Mouse (Mus musculus): ENCODE data around the gene Rtf1.
A peak's percentile ranks its signal among the peaks of the same experiment; 100 is the strongest.
"Not testable (repeated sequence)": the region's sequence is repeated elsewhere in the genome, so short reads cannot be mapped to it uniquely, and the experiment has no call there.

Rtf1 gene

DNA sequence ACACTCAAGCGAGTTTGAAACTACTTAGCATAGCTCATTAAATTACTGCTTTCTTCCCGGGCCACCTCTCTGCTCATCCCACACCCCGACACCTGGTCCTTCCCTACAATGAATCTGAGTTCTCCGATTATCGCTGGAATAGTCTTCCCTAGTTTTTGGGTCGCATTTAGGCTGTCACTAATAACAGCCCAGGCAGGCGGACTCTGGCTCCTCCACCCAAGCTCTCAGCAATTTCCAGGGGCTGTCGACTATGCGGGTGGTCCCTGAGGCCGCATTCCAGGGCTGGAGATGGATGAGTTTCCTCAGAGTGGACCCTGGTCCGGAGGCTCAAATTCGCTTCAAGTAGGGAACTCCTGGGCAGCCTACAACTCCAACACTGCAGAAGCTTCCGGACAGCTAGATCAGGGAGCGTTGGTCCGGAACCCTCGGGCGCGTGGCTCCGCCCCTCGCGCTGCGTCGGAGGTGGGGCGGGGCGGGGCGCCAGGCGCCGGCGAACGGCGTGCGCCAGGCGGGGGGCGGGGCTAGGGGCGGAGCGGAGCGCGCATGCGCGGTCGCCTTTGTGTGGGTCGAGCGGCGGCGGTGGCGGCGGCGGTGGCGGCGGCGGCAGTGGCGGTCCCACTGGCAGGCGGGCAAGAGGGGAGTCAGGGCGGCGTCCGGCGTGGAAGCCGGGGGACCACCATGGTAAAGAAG lies at the start of gene Rtf1:
Rtf1 (plus strand) TSS at position 544 of the 690 bp plus-strand sequence.
- peak; percentile 97 for DNase-seq

- no peak for DNase-seq
Measured at GRCm38 (mm10) chr2:119636781-119637180, 38.1 kb upstream of the Rtf1 start.

GRCm38 (mm10) chr2:119641214-119641912 lies 33.5 kb upstream of the Rtf1 start:
- DNase-seq: no peak

- no peak for DNase-seq
Measured at GRCm38 (mm10) chr2:119644254-119644653, 30.6 kb upstream of the Rtf1 start.

DNA sequence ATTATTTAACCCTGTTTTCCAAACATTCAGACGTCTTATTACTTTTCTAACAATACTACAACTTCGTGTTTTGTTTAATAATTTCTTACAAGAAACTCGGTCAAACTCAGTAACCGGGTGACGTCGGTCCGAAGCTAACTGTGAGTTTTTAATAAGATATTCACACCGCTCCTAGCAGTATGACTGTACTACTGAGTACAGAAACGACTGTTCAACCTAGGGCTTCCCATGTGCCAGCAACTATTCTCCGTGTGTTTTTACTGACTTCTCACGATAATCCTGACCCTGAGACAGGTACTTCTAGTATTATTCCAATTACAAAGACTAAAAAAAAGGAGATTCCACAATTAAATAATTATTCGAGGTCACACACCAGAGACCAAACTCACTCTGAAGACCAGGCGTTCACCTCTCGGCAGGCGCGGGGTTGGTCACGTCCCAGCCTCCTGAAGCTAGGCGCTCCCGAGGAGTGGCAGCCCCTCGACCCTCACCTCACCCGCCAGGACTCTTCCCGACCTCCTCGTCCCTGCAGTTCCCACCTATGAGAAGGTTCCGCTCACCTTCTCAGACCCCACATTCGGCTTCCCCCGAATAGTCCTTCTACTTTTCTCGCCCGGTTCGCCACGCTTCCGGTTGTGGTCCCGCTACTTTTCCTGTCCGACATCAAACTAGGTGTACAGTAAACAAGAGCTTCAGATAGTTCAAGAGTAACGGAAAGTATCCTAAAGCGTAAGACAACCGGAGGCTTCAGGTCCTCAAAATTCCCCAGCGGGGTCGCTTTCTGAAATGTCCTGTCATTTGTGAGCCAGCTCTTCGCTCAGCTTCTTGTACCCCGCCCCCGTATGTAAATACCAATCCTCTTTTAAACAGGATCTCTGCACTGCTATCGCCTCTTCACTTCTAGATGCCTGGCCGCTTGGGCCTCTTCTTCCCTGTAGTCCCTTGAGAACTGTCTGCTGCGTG lies 12.4 kb upstream of the Rtf1 start, which contains the start of gene Ndufaf1:
Ndufaf1 (minus strand) TSS at position 608 of the 963 bp plus-strand sequence.
- DNase-seq: peak; percentile 86

GRCm38 (mm10) chr2:119665744-119666143 lies 9.1 kb upstream of the Rtf1 start:
- DNase-seq: not testable (repeated sequence)

GRCm38 (mm10) chr2:119669010-119669409 lies 5.9 kb upstream of the Rtf1 start:
- peak; percentile 27 for DNase-seq

DNA sequence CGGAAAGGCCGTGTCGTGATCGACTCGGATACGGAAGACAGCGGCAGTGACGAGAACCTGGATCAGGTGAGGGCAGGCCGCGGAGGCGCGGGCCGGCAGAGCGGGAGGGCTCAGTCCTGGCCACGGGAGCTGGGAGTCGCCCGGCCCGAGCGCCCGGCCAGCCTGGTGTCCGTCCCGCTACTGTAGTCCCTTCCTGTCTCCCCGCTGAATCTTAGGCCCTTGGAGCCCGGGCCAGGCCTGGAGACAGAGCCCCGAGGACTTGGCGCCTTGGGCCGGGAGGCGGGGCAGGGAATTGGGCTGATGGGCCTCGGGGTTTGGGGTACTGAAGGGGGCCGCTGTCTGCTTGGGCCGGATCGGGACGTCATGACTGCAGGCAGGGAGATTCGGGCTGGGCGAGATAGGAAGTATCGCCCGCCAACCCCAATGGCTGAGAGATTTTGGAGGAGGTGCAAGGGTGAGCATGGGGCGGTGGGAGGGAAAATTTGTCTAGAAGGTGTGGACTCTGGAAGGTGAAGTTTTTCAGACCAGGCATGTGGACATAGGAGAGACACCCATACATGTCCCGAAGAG lies 432 bp downstream of the Rtf1 start:
- DNase-seq: no peak

GRCm38 (mm10) chr2:119675831-119676230 lies 963 bp downstream of the Rtf1 start:
- DNase-seq: peak; percentile 16

- no peak for DNase-seq
Measured at GRCm38 (mm10) chr2:119683706-119684105, 8.8 kb downstream of the Rtf1 start.

- no peak for DNase-seq
Measured at GRCm38 (mm10) chr2:119692003-119692701, 17.3 kb downstream of the Rtf1 start.

- DNase-seq: no peak
Measured at GRCm38 (mm10) chr2:119694826-119695225, 20.0 kb downstream of the Rtf1 start.

DNA sequence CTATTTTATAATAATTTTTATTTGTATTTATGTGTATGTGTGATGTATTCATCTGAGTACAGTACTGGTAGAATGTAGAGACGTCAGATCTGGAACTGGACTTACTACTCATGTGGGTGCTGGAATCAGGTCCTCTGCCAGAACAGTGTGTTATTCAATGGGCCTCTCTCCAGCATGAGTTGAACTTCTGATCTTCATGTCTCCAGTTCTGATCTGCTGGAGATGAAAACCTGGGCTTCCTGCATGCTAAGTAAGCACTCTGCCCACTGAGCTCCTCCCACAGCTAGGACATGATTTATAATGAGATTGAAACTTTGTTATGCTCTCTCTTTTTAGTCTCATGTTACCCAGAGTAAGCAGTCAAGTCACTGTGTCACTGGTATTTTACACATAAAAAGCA lies 21.2 kb downstream of the Rtf1 start:
- DNase-seq: no peak

GRCm38 (mm10) chr2:119698472-119698871 lies 23.6 kb downstream of the Rtf1 start:
- no peak for DNase-seq

DNA sequence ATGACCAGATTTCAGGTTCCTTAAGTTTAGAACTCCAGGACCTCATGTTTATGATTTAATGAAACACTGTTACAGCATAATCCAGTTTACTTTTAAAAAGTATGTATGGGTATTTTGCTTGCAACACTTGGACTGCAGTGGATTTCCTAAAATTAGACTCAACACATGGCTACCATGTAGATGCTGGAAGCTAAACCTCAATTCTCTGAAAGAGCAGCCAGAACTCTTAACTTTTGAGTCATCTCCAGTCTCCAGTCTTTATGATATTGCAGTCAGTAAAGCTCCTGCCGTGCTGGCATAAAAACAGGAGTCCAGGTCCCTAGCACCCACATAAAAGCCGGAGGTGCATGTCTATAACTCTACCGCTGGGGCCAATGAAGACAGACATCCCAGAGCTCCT lies 25.1 kb downstream of the Rtf1 start:
- no peak for DNase-seq

DNA sequence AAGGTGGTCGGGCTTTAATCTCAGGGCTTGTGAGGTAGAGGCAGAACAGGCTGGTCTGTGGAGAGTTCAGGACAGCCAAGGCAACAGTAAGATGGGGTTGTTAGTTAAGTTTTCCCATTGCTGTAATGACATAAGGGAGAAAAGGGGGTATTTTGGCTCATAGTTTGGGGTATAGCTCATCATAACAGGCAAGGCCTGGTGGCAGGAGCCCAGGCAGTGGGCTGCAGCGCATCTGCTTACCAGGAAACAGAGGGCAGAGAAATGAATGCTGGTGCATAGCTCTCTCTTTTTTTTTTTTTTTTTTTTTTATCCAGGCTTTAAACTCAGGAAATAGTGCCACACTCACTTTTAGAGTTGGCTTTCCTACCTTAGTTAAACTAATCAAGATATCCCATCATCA lies 28.3 kb downstream of the Rtf1 start:
- no peak for DNase-seq

- DNase-seq: no peak
Measured at GRCm38 (mm10) chr2:119707676-119708075, 32.8 kb downstream of the Rtf1 start.

DNA sequence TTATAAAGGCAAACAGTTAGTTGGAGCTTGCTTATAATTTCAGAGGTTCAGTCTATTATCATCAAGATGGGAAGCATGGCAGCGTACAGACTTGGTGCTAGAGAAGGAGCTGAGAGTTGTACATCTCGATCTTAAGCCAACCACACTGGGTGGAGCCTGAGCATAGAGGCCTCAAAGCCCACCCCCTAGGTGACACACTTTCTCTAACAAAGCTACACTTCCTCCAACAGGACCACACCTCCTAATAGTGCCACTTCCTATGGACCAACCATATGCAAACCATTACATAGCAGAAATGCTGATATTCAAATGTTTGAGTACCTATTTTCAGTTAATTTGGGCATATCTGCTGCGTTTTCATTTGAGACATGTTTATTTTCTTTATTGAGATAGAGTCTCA lies 35.1 kb downstream of the Rtf1 start:
- no peak for DNase-seq

DNA sequence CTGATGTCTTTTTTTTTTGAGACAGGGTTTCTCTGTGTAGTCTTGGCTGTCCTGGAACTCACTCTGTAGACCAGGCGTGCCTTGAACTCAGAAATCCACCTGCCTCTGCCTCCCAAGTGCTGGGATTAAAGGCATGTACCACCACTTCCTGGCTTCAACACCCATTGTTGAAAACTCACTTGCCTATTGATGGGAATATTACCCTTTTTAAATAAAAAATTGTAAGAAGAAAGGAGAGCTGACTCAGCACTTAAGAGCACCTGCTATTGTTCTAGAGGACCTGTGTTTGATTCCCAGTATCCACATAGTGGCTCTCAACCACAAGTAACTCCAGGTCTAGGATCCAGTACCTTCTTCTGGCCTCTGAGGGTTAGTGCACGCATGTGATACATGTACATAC lies 41.0 kb downstream of the Rtf1 start:
- DNase-seq: not testable (repeated sequence)

DNA sequence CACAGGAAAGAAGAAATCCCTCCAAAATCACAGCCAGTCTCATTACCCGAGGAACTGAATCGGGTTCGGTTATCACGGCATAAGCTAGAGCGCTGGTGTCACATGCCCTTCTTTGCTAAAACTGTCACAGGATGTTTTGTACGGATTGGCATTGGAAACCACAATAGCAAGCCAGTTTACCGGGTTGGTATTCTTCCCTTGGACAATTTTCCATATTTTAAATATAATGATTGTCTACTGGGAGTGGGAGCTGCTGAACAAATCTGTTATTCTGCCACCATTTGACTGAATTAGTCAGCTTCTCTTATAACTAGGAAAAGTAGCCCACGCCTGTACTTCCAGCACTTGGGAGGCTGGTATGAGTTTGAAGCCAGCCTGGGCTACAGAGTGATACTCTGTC lies 46.2 kb downstream of the Rtf1 start:
- DNase-seq: no peak

- DNase-seq: no peak
Measured at GRCm38 (mm10) chr2:119727762-119728416, 53.0 kb downstream of the Rtf1 start.

GRCm38 (mm10) chr2:119730735-119731134 lies 55.9 kb downstream of the Rtf1 start:
- DNase-seq: no peak

Data from thymus, postnatal 25 days (tissue).